In the genomic region with DNA sequence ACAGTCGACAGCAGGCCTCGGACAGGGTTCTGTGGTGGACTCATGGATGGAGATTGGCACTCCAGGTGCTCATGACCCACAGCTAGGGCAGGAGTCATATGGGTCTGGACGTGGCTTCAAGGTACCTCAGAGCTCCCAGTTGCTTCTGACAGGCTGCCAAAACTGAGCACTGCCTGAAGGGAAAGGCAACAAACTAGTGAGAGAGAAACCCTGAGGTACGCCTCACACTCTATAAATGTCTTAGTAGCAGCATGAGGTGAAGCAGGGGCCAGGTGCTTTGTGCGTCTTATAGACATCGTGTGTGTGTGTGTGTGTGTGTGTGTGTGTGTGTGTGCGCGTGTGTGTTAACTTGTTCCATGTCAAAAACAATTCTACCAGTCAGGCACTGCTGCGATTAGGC, we compare ENCODE assay signal across 19 mouse cellular contexts.
DNase-seq lines count a peak whose midpoint lies in the region; ATAC-seq and TF ChIP-seq lines count a peak whose summit lies in the region.
"Had no signal": no experiment of that assay in that cellular context is flagged by ENCODE, and none has a peak within 500 bp of the region (broad histone marks: within the 10 kb centered on the region; RNA-seq: fewer than 3 reads in every experiment).

No protein-coding gene starts in this region.

- H3K4me1 ChIP-seq in midbrain, embryonic 11.5 days (ENCODE audit: control insufficient read depth, insufficient read depth, low read length), result no peaks in the 10 kb centered on the region
- H3K4me1 ChIP-seq in midbrain, postnatal 0 days (ENCODE audit: insufficient read depth, low read length), result 0 out of 2 replicates have a peak, but pooled peaks cover 6% of the 10 kb centered on the region
- H3K4me1 ChIP-seq in limb, embryonic 14.5 days (ENCODE audit: control insufficient read depth, insufficient read depth, low read length), result peaks cover 23% of the 10 kb centered on the region

- TF ChIP-seq CTCF in midbrain, postnatal 0 days (IDR thresholded peaks at IDR 0.05), result no peak

- WGBS in midbrain, embryonic 11.5 days, result 91% methylated on average over 9 of the region's 9 CpGs
- WGBS in midbrain, postnatal 0 days, result 79% methylated on average over 9 of the region's 9 CpGs
- 28% methylated on average over 9 of the region's 9 CpGs for WGBS in limb, embryonic 14.5 days

- no peaks in the 10 kb centered on the region for H3K9me3 ChIP-seq in midbrain, embryonic 11.5 days (ENCODE audit: control insufficient read depth, low read length)
- H3K9me3 ChIP-seq in midbrain, postnatal 0 days (ENCODE audit: low read length), result no peaks in the 10 kb centered on the region
- H3K9me3 ChIP-seq in limb, embryonic 14.5 days (ENCODE audit: control insufficient read depth, low read length), result peaks cover 8% of the 10 kb centered on the region
- H3K9me3 ChIP-seq: heart, embryonic 10.5 days had no signal

- DNase-seq in kidney, adult 8-10 months, result peak; percentile 22 to 36
- DNase-seq in kidney, postnatal 14 days, result no peak
- DNase-seq in midbrain, embryonic 11.5 days (ENCODE audit: low spot score, missing footprints), result peak; percentile 56
- no peak for DNase-seq in midbrain, postnatal 0 days (ENCODE audit: low spot score)
- peak; percentile 75 for DNase-seq in limb, embryonic 14.5 days (ENCODE audit: low spot score)
- DNase-seq in testis, postnatal 14 days (ENCODE audit: low spot score), result no peak
- DNase-seq: adrenal gland, adult 2 months; adrenal gland, postnatal 25 days; cerebellum, adult 18-20 months; cerebellum, adult 9-11 months; cerebellum, postnatal 36 days; gastrocnemius, postnatal 10 days; heart, adult 18-20 months; heart, postnatal 10 days; heart, postnatal 4 days had no signal

- H3K9ac ChIP-seq in midbrain, embryonic 11.5 days (ENCODE audit: low read length), result no peak overlapping the region
- H3K9ac ChIP-seq in midbrain, postnatal 0 days (replicated peaks; ENCODE audit: low read length, poor library complexity, severe bottlenecking), result no peak overlapping the region
- H3K9ac ChIP-seq in limb, embryonic 14.5 days (ENCODE audit: low read depth, low read length, severe bottlenecking), result no peak overlapping the region
- H3K9ac ChIP-seq: embryonic facial prominence, embryonic 13.5 days; forebrain, embryonic 12.5 days had no signal

- no peak for TF ChIP-seq POLR2A in limb, embryonic 14.5 days (IDR thresholded peaks at IDR 0.05; ENCODE audit: borderline replicate concordance, extremely low read depth, insufficient read depth, insufficient read length)

- H3K4me3 ChIP-seq in midbrain, embryonic 11.5 days (ENCODE audit: low read depth, low read length), result no peak overlapping the region
- no peak overlapping the region for H3K4me3 ChIP-seq in midbrain, postnatal 0 days (ENCODE audit: low read depth, low read length)
- no peak overlapping the region for H3K4me3 ChIP-seq in limb, embryonic 14.5 days (replicated peaks; ENCODE audit: low read length)
- H3K4me3 ChIP-seq: embryonic facial prominence, embryonic 13.5 days; forebrain, embryonic 12.5 days; heart, embryonic 10.5 days had no signal

- no peak overlapping the region for H3K27ac ChIP-seq in midbrain, embryonic 11.5 days (ENCODE audit: low read depth, low read length)
- no peak overlapping the region for H3K27ac ChIP-seq in midbrain, postnatal 0 days (ENCODE audit: low read depth, low read length)
- H3K27ac ChIP-seq in limb, embryonic 14.5 days (replicated peaks; ENCODE audit: low read depth, low read length), result 0 out of 2 replicates have a peak overlapping the region, but pooled peaks have one; percentile 19
- H3K27ac ChIP-seq: embryonic facial prominence, embryonic 13.5 days; forebrain, embryonic 12.5 days; heart, embryonic 10.5 days had no signal

- ATAC-seq in midbrain, embryonic 11.5 days (ENCODE audit: low FRiP score), result no peak
- no peak for ATAC-seq in midbrain, postnatal 0 days (ENCODE audit: low FRiP score)
- ATAC-seq in limb, embryonic 14.5 days (ENCODE audit: low FRiP score, low read depth), result peak; percentile 70
- ATAC-seq: forebrain, embryonic 16.5 days had no signal

- H3K36me3 ChIP-seq in midbrain, embryonic 11.5 days (ENCODE audit: control insufficient read depth, insufficient read depth, low read length), result no peaks in the 10 kb centered on the region
- no peaks in the 10 kb centered on the region for H3K36me3 ChIP-seq in midbrain, postnatal 0 days (ENCODE audit: insufficient read depth, low read length)
- no peaks in the 10 kb centered on the region for H3K36me3 ChIP-seq in limb, embryonic 14.5 days (ENCODE audit: control insufficient read depth, insufficient read depth, low read length)
- H3K36me3 ChIP-seq: embryonic facial prominence, embryonic 13.5 days; forebrain, embryonic 12.5 days had no signal

- no peaks in the 10 kb centered on the region for H3K27me3 ChIP-seq in midbrain, embryonic 11.5 days (ENCODE audit: control insufficient read depth, insufficient read depth, low read length)
- no peaks in the 10 kb centered on the region for H3K27me3 ChIP-seq in midbrain, postnatal 0 days (ENCODE audit: insufficient read depth, low read length)
- no peaks in the 10 kb centered on the region for H3K27me3 ChIP-seq in limb, embryonic 14.5 days (ENCODE audit: control insufficient read depth, insufficient read depth, low read length)
- H3K27me3 ChIP-seq: embryonic facial prominence, embryonic 13.5 days; forebrain, embryonic 12.5 days had no signal

- no peak overlapping the region for H3K4me2 ChIP-seq in midbrain, embryonic 11.5 days
- H3K4me2 ChIP-seq in midbrain, postnatal 0 days (ENCODE audit: low read depth, low read length, poor library complexity, severe bottlenecking), result no peak overlapping the region
- H3K4me2 ChIP-seq in limb, embryonic 14.5 days (replicated peaks; ENCODE audit: low read depth, low read length, severe bottlenecking), result no peak overlapping the region; the same call in 1 of the 2 replicates
- H3K4me2 ChIP-seq: embryonic facial prominence, embryonic 13.5 days; forebrain, embryonic 12.5 days had no signal

Comparison
In these comparisons a context has a peak if more than half of its experiments do, and no peak if none do; other contexts are left out.
1. DNase-seq: peak in kidney, adult 8-10 months (2 of 2), midbrain, embryonic 11.5 days (single experiment) and limb, embryonic 14.5 days (single experiment); none in kidney, postnatal 14 days (single experiment), midbrain, postnatal 0 days (single experiment) and testis, postnatal 14 days (single experiment).